Mouse (Mus musculus): ENCODE data around the gene Mycn.

DNA sequence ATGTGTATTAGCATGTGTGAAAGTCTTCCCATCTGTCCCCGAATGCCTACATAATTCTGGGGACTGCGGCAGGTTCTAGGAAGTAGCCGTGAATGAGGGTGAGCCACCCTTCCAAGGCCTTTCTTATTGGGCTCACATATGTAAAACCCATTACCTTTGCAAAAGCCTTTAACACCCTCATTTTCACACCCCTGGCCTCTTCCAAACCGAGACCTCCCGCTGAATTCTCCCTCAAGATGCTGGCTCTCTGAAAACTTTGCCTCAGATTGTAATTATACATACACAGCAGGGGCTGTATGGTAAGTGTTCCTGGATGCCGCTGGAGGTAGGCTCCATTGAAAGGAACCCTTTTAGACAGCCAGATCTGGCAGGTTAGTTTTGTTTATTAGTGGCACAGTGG is 1.6 kb upstream of the Mycn start:
- TF ChIP-seq CTCF (conservative IDR thresholded peaks at IDR 0.05; ENCODE audit: insufficient read depth, insufficient read length, low read depth, low read length): no peak
- TF ChIP-seq POLR2A (IDR thresholded peaks at IDR 0.05; ENCODE audit: low read depth, low read length): no peak
